Mouse (Mus musculus) thymus, postnatal 0 days (tissue): ENCODE data around the gene Atxn1. TPM values are rescaled to one million over a fixed set of nuclear protein-coding genes. Genes with fewer than 3 reads are reported as not detected.

Source experiments
- DNase-seq: peaks from one replicate; pipeline ENCODE4 v3.0.0-alpha.2; 2015; ENCODE audit warnings: low spot score
- polyA plus RNA-seq: library from polyadenylated mRNA; unstranded; fragments of >200 nt; fragmentation: Nextera tagmentation; extraction: Ambion mirVana; gene quantifications from 2 replicates; pipeline ENCODE4 v1.2.1, GENCODE M21; 2015

Gene Atxn1
- polyA plus RNA-seq, 1 experiment from 2014 or later, result 6.3 TPM

- DNase-seq, result no peak
Measured at GRCm38 (mm10) chr13:45502791-45503190, 462.0 kb downstream of the Atxn1 start.

GRCm38 (mm10) chr13:45499906-45500305 is 464.9 kb downstream of the Atxn1 start:
- no peak for DNase-seq
